Mouse (Mus musculus) forebrain, embryonic 15.5 days (tissue): ENCODE data around the gene Fyb. TPM values are rescaled to one million over a fixed set of nuclear protein-coding genes. Genes with fewer than 3 reads are reported as not detected.
"Not testable (repeated sequence)": the region's sequence is repeated elsewhere in the genome, so short reads cannot be mapped to it uniquely, and the experiment has no call there.

ENCODE experiments used
- ATAC-seq: fragments of 200-750 bp; cut with Nextera tagmentation; replicated peaks from 2 replicates; pipeline ENCODE4 v1.8.0; 2017; ENCODE audit warnings: mild to moderate bottlenecking, moderate TSS enrichment, moderate library complexity
- H3K27ac ChIP-seq: fragments of 300-500 bp; sonication (generic); replicated peaks from 2 replicates; pipeline ENCODE4 v1.5.1; 2015; ENCODE audit warnings: mild to moderate bottlenecking, inconsistent platforms
- H3K27me3 ChIP-seq: fragments of 300-500 bp; sonication (generic); 2 replicates; pipeline ENCODE4 v1.6.1; 2015; ENCODE audit warnings: inconsistent platforms
- H3K36me3 ChIP-seq: fragments of 300-500 bp; sonication (generic); 2 replicates; pipeline ENCODE4 v1.6.1; 2015; ENCODE audit warnings: mild to moderate bottlenecking, inconsistent platforms
- H3K4me1 ChIP-seq: fragments of 300-500 bp; sonication (generic); 2 replicates; pipeline ENCODE4 v1.6.1; 2015; ENCODE audit warnings: inconsistent platforms
- H3K4me2 ChIP-seq: fragments of 300-500 bp; sonication (generic); replicated peaks from 2 replicates; pipeline ENCODE4 v1.6.1; 2015; ENCODE audit warnings: mild to moderate bottlenecking, inconsistent platforms
- H3K4me3 ChIP-seq: fragments of 300-500 bp; sonication (generic); 2 replicates; pipeline ENCODE4 v1.5.1; 2015; ENCODE audit warnings: mild to moderate bottlenecking, inconsistent platforms
- H3K9ac ChIP-seq: fragments of 300-500 bp; sonication (generic); replicated peaks from 2 replicates; pipeline ENCODE4 v1.6.1; 2015; ENCODE audit warnings: mild to moderate bottlenecking, inconsistent platforms
- H3K9me3 ChIP-seq: fragments of 300-500 bp; sonication (generic); 2 replicates; pipeline ENCODE4 v1.6.1; 2016; ENCODE audit warnings: inconsistent platforms
- WGBS: fragments of 180-500 bp; shearing (Covaris S2); methylation state at CpG from one replicate; pipeline ENCODE4 v1.1.7; 2015; ENCODE audit warnings: mixed read lengths; 5-methylcytosine and 5-hydroxymethylcytosine counted together
- polyA plus RNA-seq: library from polyadenylated mRNA; unstranded; fragments of >200 nt; fragmentation: Nextera tagmentation; extraction: Ambion mirVana; gene quantifications from 2 replicates; pipeline ENCODE4 v1.2.1, GENCODE M21; 2015

The Fyb gene
- polyA plus RNA-seq, 1 experiment from 2014 or later = 2.5 TPM

GRCm38 (mm10) chr15:6586351-6586750 lies 63.7 kb downstream of the Fyb start:
- H3K4me2 ChIP-seq, H3K27me3 ChIP-seq, H3K27ac ChIP-seq, H3K9me3 ChIP-seq, ATAC-seq, H3K36me3 ChIP-seq, H3K9ac ChIP-seq, H3K4me1 ChIP-seq, H3K4me3 ChIP-seq: not testable (repeated sequence)
- 92% methylated on average over 7 of the region's 7 CpGs for WGBS

DNA sequence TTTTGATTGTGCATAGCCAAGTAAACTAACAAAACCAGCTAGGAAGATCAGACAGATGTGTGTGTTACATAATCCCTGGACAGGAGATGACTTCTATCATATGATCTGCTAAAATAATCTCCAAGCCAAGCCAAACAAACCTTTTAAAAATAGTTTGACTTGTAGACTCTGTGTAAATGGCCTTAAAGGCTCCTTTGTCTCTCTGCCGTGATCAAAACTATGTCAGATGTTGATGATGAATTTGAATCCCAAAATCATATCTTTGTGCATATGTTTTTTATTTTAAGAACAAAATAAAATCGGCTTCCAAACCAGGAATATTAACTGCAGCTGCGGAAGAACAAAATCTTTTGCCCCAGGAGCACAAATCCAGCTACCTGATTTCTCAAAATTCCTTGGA lies 64.9 kb downstream of the Fyb start:
- no peaks in the 10 kb centered on the region for H3K4me1 ChIP-seq
- no peaks in the 10 kb centered on the region for H3K9me3 ChIP-seq
- no peaks in the 10 kb centered on the region for H3K36me3 ChIP-seq
- H3K27me3 ChIP-seq = no peaks in the 10 kb centered on the region
- no peak overlapping the region for H3K9ac ChIP-seq
- no peak overlapping the region for H3K4me3 ChIP-seq
- no peak overlapping the region for H3K27ac ChIP-seq
- H3K4me2 ChIP-seq = no peak overlapping the region
- 88% methylated on average over 3 of the region's 3 CpGs for WGBS
- ATAC-seq = no peak

DNA sequence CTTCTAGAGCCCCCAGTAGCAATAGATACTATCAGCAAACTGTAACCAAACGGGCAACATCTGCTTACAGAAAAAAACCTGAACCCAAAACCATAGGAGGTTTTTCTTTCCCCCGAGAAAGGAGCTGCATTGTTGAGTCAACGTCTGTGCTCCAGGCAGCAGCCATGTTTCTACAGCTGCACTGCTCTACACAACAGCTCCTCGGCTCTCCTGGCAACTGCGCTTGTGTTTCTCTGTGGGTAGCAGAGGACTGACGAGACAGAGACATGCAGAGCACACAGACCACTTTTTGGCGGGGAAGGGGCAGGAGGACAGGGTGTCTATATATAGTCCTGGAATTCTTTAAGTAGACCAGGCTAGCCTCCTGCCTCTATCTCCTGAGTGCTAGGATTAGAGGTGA lies 65.5 kb downstream of the Fyb start:
- Histone ChIP-seq H3K9me3 (no peaks in the 10 kb centered on the region), H3K4me3 (no peak overlapping the region), H3K36me3 (no peaks in the 10 kb centered on the region), H3K27ac (no peak overlapping the region), H3K27me3 (no peaks in the 10 kb centered on the region), H3K9ac (no peak overlapping the region), H3K4me1 (no peaks in the 10 kb centered on the region), H3K4me2 (no peak overlapping the region)
- no peak for ATAC-seq
- WGBS = 77% methylated on average over 7 of the region's 7 CpGs

DNA sequence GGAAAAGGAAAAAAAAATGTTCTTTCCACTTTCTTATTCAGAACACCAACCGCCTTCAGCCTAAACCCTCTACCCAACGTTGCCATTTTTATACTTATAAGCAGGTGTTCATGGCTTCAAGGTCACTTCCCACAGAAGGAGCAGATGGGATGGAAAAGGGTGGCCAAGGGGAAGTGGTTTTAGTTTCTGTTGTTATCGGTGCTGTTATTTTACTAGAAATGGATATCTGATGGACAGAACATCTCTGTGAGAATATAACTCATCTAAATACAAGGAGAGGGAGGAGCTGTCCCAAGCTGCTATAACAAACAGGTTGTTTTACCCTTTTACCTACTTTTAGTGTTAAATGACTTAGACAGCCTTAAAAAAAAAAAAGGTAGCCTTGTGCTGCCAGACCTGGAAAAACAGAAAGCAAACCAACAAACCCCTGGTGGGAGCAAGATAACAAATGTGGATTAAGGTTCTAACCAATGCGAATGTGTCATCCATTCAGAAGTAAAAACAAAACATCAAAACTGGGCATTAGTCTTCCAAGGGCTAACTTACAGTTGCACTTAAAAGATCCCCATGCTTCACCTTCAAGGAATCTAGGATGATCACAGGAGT lies 68.3 kb downstream of the Fyb start:
- no peak for ATAC-seq
- H3K9me3 ChIP-seq = no peaks in the 10 kb centered on the region
- no peaks in the 10 kb centered on the region for H3K27me3 ChIP-seq
- 91% methylated on average over 4 of the region's 4 CpGs for WGBS
- no peaks in the 10 kb centered on the region for H3K36me3 ChIP-seq
- no peak overlapping the region for H3K4me2 ChIP-seq
- H3K9ac ChIP-seq = no peak overlapping the region
- H3K4me3 ChIP-seq = no peak overlapping the region
- H3K27ac ChIP-seq = no peak overlapping the region
- no peaks in the 10 kb centered on the region for H3K4me1 ChIP-seq

DNA sequence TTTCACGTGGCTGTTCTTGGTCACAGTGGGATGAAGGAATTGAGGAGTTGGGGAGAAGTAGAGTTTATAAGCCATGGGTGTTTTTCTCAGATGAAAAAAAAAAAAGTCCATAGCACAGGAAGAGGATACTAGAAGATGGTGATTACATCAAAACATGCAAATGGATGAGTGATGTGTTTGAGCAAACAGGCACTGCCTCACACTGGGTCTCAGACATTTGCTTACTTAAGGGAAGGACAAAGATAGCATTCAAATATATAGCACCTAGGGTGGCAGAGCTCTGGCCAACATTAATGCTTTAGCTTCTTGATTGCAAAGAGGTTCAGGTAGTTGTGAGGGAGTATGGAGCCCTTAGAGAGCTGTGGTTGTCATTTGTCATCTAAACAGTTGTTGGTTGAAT lies 68.9 kb downstream of the Fyb start:
- Histone ChIP-seq H3K4me2 (no peak overlapping the region), H3K9me3 (no peaks in the 10 kb centered on the region), H3K27ac (no peak overlapping the region), H3K27me3 (no peaks in the 10 kb centered on the region), H3K9ac (no peak overlapping the region), H3K36me3 (no peaks in the 10 kb centered on the region), H3K4me1 (no peaks in the 10 kb centered on the region), H3K4me3 (no peak overlapping the region)
- WGBS = 71% methylated on average over 1 of the region's 1 CpGs
- no peak for ATAC-seq

DNA sequence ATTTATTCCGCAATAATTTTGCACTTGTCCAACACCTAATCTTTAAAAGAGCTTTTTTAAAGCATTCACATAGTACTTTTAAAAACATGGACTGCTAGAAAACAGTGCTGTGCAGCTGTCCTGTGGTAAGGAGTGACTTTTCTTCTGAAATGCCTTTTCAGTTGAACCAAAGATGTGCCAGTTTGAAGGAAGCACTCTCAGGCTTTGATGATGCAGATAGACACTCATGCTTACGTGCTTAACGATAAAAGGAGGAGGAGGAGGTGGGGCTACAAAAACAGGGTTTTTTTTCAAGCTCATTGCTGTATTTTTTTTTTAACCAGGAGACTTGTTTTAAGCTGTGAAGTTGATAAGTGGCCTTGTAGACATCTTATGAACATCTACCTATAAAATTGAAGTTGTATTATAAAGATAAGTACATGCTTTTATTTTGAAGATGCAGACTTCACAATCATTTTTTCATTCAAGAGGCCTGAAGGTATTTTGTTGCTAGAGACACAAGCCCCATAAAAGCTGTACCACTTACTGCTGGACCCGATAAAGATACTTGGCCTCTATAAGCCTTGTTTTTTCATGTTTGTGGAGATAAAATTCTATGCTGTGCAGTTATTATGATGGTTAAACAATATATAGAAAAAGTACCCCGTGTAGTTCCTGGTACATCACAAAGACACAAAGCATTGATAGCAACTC lies 70.1 kb downstream of the Fyb start:
- Histone ChIP-seq H3K4me2 (no peak overlapping the region), H3K4me1 (no peaks in the 10 kb centered on the region), H3K9ac (no peak overlapping the region), H3K27me3 (no peaks in the 10 kb centered on the region), H3K27ac (no peak overlapping the region), H3K36me3 (no peaks in the 10 kb centered on the region), H3K9me3 (no peaks in the 10 kb centered on the region), H3K4me3 (no peak overlapping the region)
- WGBS = 78% methylated on average over 5 of the region's 5 CpGs
- ATAC-seq = no peak

- Histone ChIP-seq H3K27ac (no peak overlapping the region), H3K9ac (no peak overlapping the region), H3K27me3 (no peaks in the 10 kb centered on the region), H3K4me2 (no peak overlapping the region), H3K4me3 (no peak overlapping the region), H3K9me3 (no peaks in the 10 kb centered on the region), H3K4me1 (no peaks in the 10 kb centered on the region), H3K36me3 (no peaks in the 10 kb centered on the region)
- 74% methylated on average over 1 of the region's 1 CpGs for WGBS
- no peak for ATAC-seq
Measured at GRCm38 (mm10) chr15:6593254-6593623, 70.6 kb downstream of the Fyb start.

DNA sequence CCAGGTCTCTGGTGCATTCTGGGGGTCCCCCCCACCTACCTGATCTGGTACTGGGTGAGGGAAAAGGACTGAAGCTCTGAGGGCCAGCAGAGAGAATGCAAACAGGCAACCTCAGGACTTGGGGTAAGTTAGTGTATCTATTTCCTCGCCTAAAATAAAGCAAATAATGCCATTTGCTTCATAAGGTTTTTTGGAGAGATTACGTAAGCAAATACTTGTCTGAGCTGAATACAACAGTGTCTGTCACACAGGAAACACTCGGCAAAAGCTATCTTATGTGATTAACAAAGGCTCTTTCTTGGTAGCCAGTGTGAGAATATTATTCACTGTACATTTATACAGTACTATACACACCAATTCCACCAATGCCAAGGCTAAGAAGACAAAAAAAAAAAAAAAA lies 76.0 kb downstream of the Fyb start:
- Histone ChIP-seq H3K9me3 (no peaks in the 10 kb centered on the region), H3K9ac (no peak overlapping the region), H3K4me3 (no peak overlapping the region), H3K4me2 (no peak overlapping the region), H3K27me3 (no peaks in the 10 kb centered on the region), H3K4me1 (no peaks in the 10 kb centered on the region), H3K27ac (no peak overlapping the region), H3K36me3 (no peaks in the 10 kb centered on the region)
- WGBS = 80% methylated on average over 3 of the region's 3 CpGs
- ATAC-seq = no peak

- Histone ChIP-seq H3K27ac (no peak overlapping the region), H3K9ac (no peak overlapping the region), H3K9me3 (no peaks in the 10 kb centered on the region), H3K4me1 (no peaks in the 10 kb centered on the region), H3K4me2 (no peak overlapping the region), H3K4me3 (no peak overlapping the region), H3K36me3 (no peaks in the 10 kb centered on the region), H3K27me3 (no peaks in the 10 kb centered on the region)
- ATAC-seq = no peak
- WGBS = 73% methylated on average over 1 of the region's 1 CpGs
Measured at GRCm38 (mm10) chr15:6600314-6600713, 77.7 kb downstream of the Fyb start.

- WGBS = 76% methylated on average over 6 of the region's 6 CpGs
Measured at GRCm38 (mm10) chr15:6601330-6601729, 78.7 kb downstream of the Fyb start.

DNA sequence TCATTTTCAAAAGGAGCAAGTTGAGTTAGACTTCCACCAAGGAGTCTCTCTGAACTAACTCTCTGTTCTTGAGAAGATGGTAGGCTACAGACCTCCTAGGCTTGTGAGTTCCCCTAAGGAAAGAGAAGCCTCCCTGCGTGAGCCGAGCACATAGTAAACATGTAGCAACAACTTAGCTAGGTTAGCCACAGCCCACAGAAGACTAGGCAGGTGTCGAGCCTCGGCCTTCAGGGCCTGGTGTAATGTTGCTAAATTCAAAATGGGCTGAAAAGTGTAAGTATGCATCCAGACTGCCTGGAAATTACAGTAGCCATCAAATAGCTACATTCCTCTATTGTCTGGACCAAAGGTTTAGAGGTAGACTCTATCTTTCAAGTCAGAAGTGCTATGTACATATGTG lies 79.3 kb downstream of the Fyb start:
- no peak overlapping the region for H3K4me2 ChIP-seq
- no peak overlapping the region for H3K4me3 ChIP-seq
- H3K36me3 ChIP-seq = no peaks in the 10 kb centered on the region
- H3K27ac ChIP-seq = no peak overlapping the region
- H3K9ac ChIP-seq = no peak overlapping the region
- no peaks in the 10 kb centered on the region for H3K27me3 ChIP-seq
- H3K4me1 ChIP-seq = no peaks in the 10 kb centered on the region
- ATAC-seq = no peak
- no peaks in the 10 kb centered on the region for H3K9me3 ChIP-seq
- WGBS = 91% methylated on average over 4 of the region's 4 CpGs

More at GRCm38 (mm10) chr15:6601330-6601729, 78.7 kb downstream of the Fyb start:
- H3K36me3 ChIP-seq = no peaks in the 10 kb centered on the region
- H3K9me3 ChIP-seq = no peaks in the 10 kb centered on the region
- no peaks in the 10 kb centered on the region for H3K4me1 ChIP-seq
- no peak overlapping the region for H3K27ac ChIP-seq
- H3K9ac ChIP-seq = no peak overlapping the region
- ATAC-seq = no peak
- H3K4me2 ChIP-seq = no peak overlapping the region
- no peaks in the 10 kb centered on the region for H3K27me3 ChIP-seq
- H3K4me3 ChIP-seq = no peak overlapping the region

GRCm38 (mm10) chr15:6610703-6611102 lies 88.0 kb downstream of the Fyb start:
- no peaks in the 10 kb centered on the region for H3K4me1 ChIP-seq
- 88% methylated on average over 5 of the region's 5 CpGs for whole genome bisulfite sequencing
- H3K9me3 ChIP-seq = no peaks in the 10 kb centered on the region
- no peaks in the 10 kb centered on the region for H3K36me3 ChIP-seq
- H3K4me2 ChIP-seq = no peak overlapping the region
- H3K27ac ChIP-seq = no peak overlapping the region
- ATAC-seq = no peak
- no peak overlapping the region for H3K9ac ChIP-seq
- H3K27me3 ChIP-seq = no peaks in the 10 kb centered on the region
- H3K4me3 ChIP-seq = no peak overlapping the region

- no peak overlapping the region for H3K4me3 ChIP-seq
- no peaks in the 10 kb centered on the region for H3K27me3 ChIP-seq
- no peak overlapping the region for H3K27ac ChIP-seq
- no peak for ATAC-seq
- H3K9ac ChIP-seq = no peak overlapping the region
- WGBS = 83% methylated on average over 3 of the region's 3 CpGs
- H3K4me2 ChIP-seq = no peak overlapping the region
- no peaks in the 10 kb centered on the region for H3K4me1 ChIP-seq
- H3K36me3 ChIP-seq = no peaks in the 10 kb centered on the region
- no peaks in the 10 kb centered on the region for H3K9me3 ChIP-seq
Measured at GRCm38 (mm10) chr15:6612835-6613234, 90.2 kb downstream of the Fyb start.
